Mouse (Mus musculus) liver, embryonic 16.5 days (tissue): Measurements from ENCODE around the gene Exoc3l4. TPM values are rescaled to one million over a fixed set of nuclear protein-coding genes. Genes with fewer than 3 reads are reported as not detected.

Experiments
- ATAC-seq: fragments of 200-750 bp; cut with Nextera tagmentation; 2 replicates; pipeline ENCODE4 v1.8.0; 2017; ENCODE audit warnings: low read depth, mild to moderate bottlenecking, moderate number of reproducible peaks, moderate library complexity
- H3K27ac ChIP-seq: fragments of 300-500 bp; sonication (generic); 2 replicates; pipeline ENCODE4 v1.5.1; 2014; ENCODE audit warnings: mild to moderate bottlenecking, low read length
- H3K27me3 ChIP-seq: fragments of 300-500 bp; sonication (generic); 2 replicates; pipeline ENCODE4 v1.6.1; 2014; ENCODE audit warnings: low read depth, low read length, mixed read lengths; ENCODE audit not compliant: control insufficient read depth, insufficient read depth
- H3K36me3 ChIP-seq: fragments of 300-500 bp; sonication (generic); 2 replicates; pipeline ENCODE4 v1.6.1; 2014; ENCODE audit warnings: mild to moderate bottlenecking; ENCODE audit not compliant: control insufficient read depth, insufficient read depth
- H3K4me1 ChIP-seq: fragments of 300-500 bp; sonication (generic); 2 replicates; pipeline ENCODE4 v1.6.1; 2014; ENCODE audit warnings: low read depth, low read length, mixed read lengths; ENCODE audit not compliant: control insufficient read depth
- H3K4me2 ChIP-seq: fragments of 300-500 bp; sonication (generic); 2 replicates; pipeline ENCODE4 v1.6.1; 2014; ENCODE audit warnings: low read depth, low read length, mixed read lengths
- H3K4me3 ChIP-seq: fragments of 300-500 bp; sonication (generic); 2 replicates; pipeline ENCODE4 v1.5.1; 2014; ENCODE audit warnings: low read depth, mild to moderate bottlenecking, low read length
- H3K9ac ChIP-seq: fragments of 300-500 bp; sonication (generic); 2 replicates; pipeline ENCODE4 v1.6.1; 2014; ENCODE audit warnings: low read depth, low read length
- H3K9me3 ChIP-seq: fragments of 300-500 bp; sonication (generic); replicated peaks from 2 replicates; pipeline ENCODE4 v1.6.1; 2016; ENCODE audit warnings: low read length; ENCODE audit not compliant: control insufficient read depth
- WGBS: fragments of 180-500 bp; shearing (Covaris S2); extraction: QIAGEN DNeasy Blood & Tissue Kit; methylation state at CpG from one replicate; pipeline ENCODE4 v1.1.7; 2014; ENCODE audit not compliant: insufficient replicate concordance; 5-methylcytosine and 5-hydroxymethylcytosine counted together
- polyA plus RNA-seq: library from polyadenylated mRNA; unstranded; fragments of >200 nt; fragmentation: Nextera tagmentation; extraction: Ambion mirVana; gene quantifications from 2 replicates; pipeline ENCODE4 v1.2.1, GENCODE M21; 2015

The Exoc3l4 gene
- 23.4 and 28.5 TPM in 2 replicates for polyA plus RNA-seq

GRCm38 (mm10) chr12:111416921-111417779, at the start of gene Exoc3l4:
Gene Exoc3l4 (plus strand): TSS chr12:111417017.
- Histone ChIP-seq H3K27me3 (peaks cover 6% of the 10 kb centered on the region), H3K4me3 (peak within 1 kb of the TSS; percentile 55), H3K4me2 (peak within 1 kb of the TSS; percentile 38), H3K9me3 (no peaks in the 10 kb centered on the region), H3K9ac (peak within 1 kb of the TSS; percentile 5), H3K4me1 (peaks cover 29% of the 10 kb centered on the region), H3K36me3 (no peaks in the 10 kb centered on the region), H3K27ac (peak within 1 kb of the TSS; percentile 74)
- 6% methylated on average over 17 of the region's 17 CpGs for WGBS
- ATAC-seq: peak; percentile 78

- no peak overlapping the region for H3K9ac ChIP-seq
- peaks cover 14% of the 10 kb centered on the region for H3K4me1 ChIP-seq
- H3K9me3 ChIP-seq: no peaks in the 10 kb centered on the region
- H3K4me3 ChIP-seq: no peak overlapping the region
- WGBS: 60% methylated on average over 7 of the region's 7 CpGs
- peak; percentile 45; the same call in 1 of the 2 replicates for ATAC-seq
- no peak overlapping the region for H3K27ac ChIP-seq
- no peaks in the 10 kb centered on the region for H3K36me3 ChIP-seq
- H3K27me3 ChIP-seq: no peaks in the 10 kb centered on the region
- no peak overlapping the region for H3K4me2 ChIP-seq
Measured at GRCm38 (mm10) chr12:111367065-111367464, 49.8 kb upstream of the Exoc3l4 start.

GRCm38 (mm10) chr12:111370249-111370648, 46.6 kb upstream of the Exoc3l4 start:
- H3K36me3 ChIP-seq: no peaks in the 10 kb centered on the region
- no peak overlapping the region for H3K9ac ChIP-seq
- H3K9me3 ChIP-seq: no peaks in the 10 kb centered on the region
- H3K4me1 ChIP-seq: peaks cover 11% of the 10 kb centered on the region
- no peak overlapping the region for H3K4me3 ChIP-seq
- ATAC-seq: peak; percentile 44; the same call in 1 of the 2 replicates
- H3K27ac ChIP-seq: no peak overlapping the region
- no peaks in the 10 kb centered on the region for H3K27me3 ChIP-seq
- no peak overlapping the region for H3K4me2 ChIP-seq
- 27% methylated on average over 4 of the region's 4 CpGs for WGBS

GRCm38 (mm10) chr12:111371905-111372304, 44.9 kb upstream of the Exoc3l4 start:
- Histone ChIP-seq H3K9ac (no peak overlapping the region), H3K36me3 (no peaks in the 10 kb centered on the region), H3K4me3 (no peak overlapping the region), H3K4me1 (peaks cover 8% of the 10 kb centered on the region), H3K27ac (no peak overlapping the region), H3K9me3 (no peaks in the 10 kb centered on the region), H3K4me2 (no peak overlapping the region), H3K27me3 (peaks cover 16% of the 10 kb centered on the region)
- ATAC-seq: no peak
- 60% methylated on average over 7 of the region's 7 CpGs for WGBS

GRCm38 (mm10) chr12:111373411-111373810, 43.4 kb upstream of the Exoc3l4 start:
- Histone ChIP-seq H3K9me3 (no peaks in the 10 kb centered on the region), H3K36me3 (no peaks in the 10 kb centered on the region), H3K4me3 (no peak overlapping the region), H3K9ac (no peak overlapping the region), H3K27ac (peak overlapping the region; percentile 45; the same call in 1 of the 2 replicates), H3K27me3 (peaks cover 31% of the 10 kb centered on the region), H3K4me1 (peaks cover 4% of the 10 kb centered on the region), H3K4me2 (peak overlapping the region; percentile 25; the same call in 1 of the 2 replicates)
- 57% methylated on average over 6 of the region's 6 CpGs for WGBS
- 0 out of 2 replicates have a peak, but pooled peaks have one; percentile 17 for ATAC-seq

- Histone ChIP-seq H3K4me1 (peaks cover 4% of the 10 kb centered on the region), H3K36me3 (no peaks in the 10 kb centered on the region), H3K9ac (no peak overlapping the region), H3K27me3 (peaks cover 43% of the 10 kb centered on the region), H3K4me2 (peak overlapping the region; percentile 69; the same call in 1 of the 2 replicates), H3K4me3 (no peak overlapping the region), H3K27ac (no peak overlapping the region), H3K9me3 (no peaks in the 10 kb centered on the region)
- no peak for ATAC-seq
- 53% methylated on average over 10 of the region's 10 CpGs for WGBS
Measured at GRCm38 (mm10) chr12:111374727-111375126, 42.1 kb upstream of the Exoc3l4 start.

- H3K4me3 ChIP-seq: peak overlapping the region; percentile 72
- peak overlapping the region; percentile 69 for H3K4me2 ChIP-seq
- ATAC-seq: no peak
- WGBS: 58% methylated on average over 12 of the region's 12 CpGs
- H3K36me3 ChIP-seq: no peaks in the 10 kb centered on the region
- H3K27me3 ChIP-seq: peaks cover 43% of the 10 kb centered on the region
- no peak overlapping the region for H3K27ac ChIP-seq
- 0 out of 2 replicates have a peak overlapping the region, but pooled peaks have one; percentile 33 for H3K9ac ChIP-seq
- peaks cover 4% of the 10 kb centered on the region for H3K4me1 ChIP-seq
- no peaks in the 10 kb centered on the region for H3K9me3 ChIP-seq
Measured at GRCm38 (mm10) chr12:111375559-111375958, 41.3 kb upstream of the Exoc3l4 start.

GRCm38 (mm10) chr12:111376053-111376452, 40.8 kb upstream of the Exoc3l4 start:
- H3K27me3 ChIP-seq: peaks cover 43% of the 10 kb centered on the region
- peak overlapping the region; percentile 72 for H3K4me3 ChIP-seq
- peak overlapping the region; percentile 69 for H3K4me2 ChIP-seq
- ATAC-seq: no peak
- 11% methylated on average over 6 of the region's 6 CpGs for WGBS
- peaks cover 4% of the 10 kb centered on the region for H3K4me1 ChIP-seq
- no peaks in the 10 kb centered on the region for H3K9me3 ChIP-seq
- H3K9ac ChIP-seq: 0 out of 2 replicates have a peak overlapping the region, but pooled peaks have one; percentile 33
- H3K36me3 ChIP-seq: no peaks in the 10 kb centered on the region
- no peak overlapping the region for H3K27ac ChIP-seq

GRCm38 (mm10) chr12:111376826-111377331, 39.9 kb upstream of the Exoc3l4 start:
- H3K9me3 ChIP-seq: no peaks in the 10 kb centered on the region
- H3K9ac ChIP-seq: peak overlapping the region; percentile 61
- H3K27me3 ChIP-seq: peaks cover 43% of the 10 kb centered on the region
- ATAC-seq: peak; percentile 16
- H3K4me3 ChIP-seq: peak overlapping the region; percentile 72
- WGBS: under 1% methylated on average over 45 of the region's 49 CpGs
- H3K4me2 ChIP-seq: peak overlapping the region; percentile 69
- H3K27ac ChIP-seq: peak overlapping the region; percentile 75
- H3K36me3 ChIP-seq: no peaks in the 10 kb centered on the region
- peaks cover 4% of the 10 kb centered on the region for H3K4me1 ChIP-seq
